8 mouse cellular contexts compared by ENCODE assay signal in genomic region chr17:69416163-69416562, GRCm38 (mm10). TPM values are rescaled to one million over a fixed set of nuclear protein-coding genes. Genes with fewer than 3 reads are reported as not detected.
DNase-seq lines count a peak whose midpoint lies in the region; ATAC-seq and TF ChIP-seq lines count a peak whose summit lies in the region.

No protein-coding gene starts in this region.

- H3K27me3 ChIP-seq in kidney, embryonic 14.5 days (ENCODE audit: control insufficient read depth, insufficient read depth, low read length): no peaks in the 10 kb centered on the region
- H3K27me3 ChIP-seq in midbrain, postnatal 0 days (ENCODE audit: insufficient read depth, low read length): no peaks in the 10 kb centered on the region

- TF ChIP-seq POLR2A in bone marrow macrophage, adult 2 months (IDR thresholded peaks at IDR 0.05; ENCODE audit: borderline replicate concordance, low read depth, low read length): no peak

- H3K36me3 ChIP-seq in kidney, embryonic 14.5 days (ENCODE audit: control insufficient read depth, insufficient read depth, low read length): no peaks in the 10 kb centered on the region
- no peaks in the 10 kb centered on the region for H3K36me3 ChIP-seq in midbrain, postnatal 0 days (ENCODE audit: insufficient read depth, low read length)

- no peak for DNase-seq in kidney, adult 9 months
- DNase-seq in midbrain, postnatal 0 days (ENCODE audit: low spot score): no peak
- no peak for DNase-seq in embryo, embryonic 10 days (ENCODE audit: low spot score)
- no peak for DNase-seq in adrenal gland, postnatal 36 days
- DNase-seq in adipocyte (ENCODE audit: low spot score): no peak

- peak overlapping the region; percentile 54 for H3K4me2 ChIP-seq in kidney, embryonic 14.5 days (replicated peaks; ENCODE audit: low read depth, low read length)
- peak overlapping the region; percentile 52 for H3K4me2 ChIP-seq in midbrain, postnatal 0 days (ENCODE audit: low read depth, low read length, poor library complexity, severe bottlenecking)

- no peak for ATAC-seq in kidney, embryonic 14.5 days (ENCODE audit: low FRiP score, low TSS enrichment)
- peak; percentile 31 for ATAC-seq in inflammation-experienced regulatory T-cells, adult 6 months
- no peak for ATAC-seq in midbrain, postnatal 0 days (ENCODE audit: low FRiP score)

- H3K27ac ChIP-seq in kidney, embryonic 14.5 days (ENCODE audit: low read depth, low read length): no peak overlapping the region
- 0 out of 2 replicates have a peak overlapping the region, but pooled peaks have one; percentile 92 for H3K27ac ChIP-seq in bone marrow macrophage, adult 2 months (ENCODE audit: insufficient read depth, low read depth, low read length)
- H3K27ac ChIP-seq in midbrain, postnatal 0 days (ENCODE audit: low read depth, low read length): no peak overlapping the region

- peak overlapping the region; percentile 61 for H3K4me3 ChIP-seq in kidney, embryonic 14.5 days (ENCODE audit: low read length)
- peak overlapping the region; percentile 90 for H3K4me3 ChIP-seq in bone marrow macrophage, adult 2 months (ENCODE audit: insufficient read depth, low read length)
- H3K4me3 ChIP-seq in midbrain, postnatal 0 days (ENCODE audit: low read depth, low read length): peak overlapping the region; percentile 72; the same call in 1 of the 2 replicates

- no peak for TF ChIP-seq CTCF in bone marrow macrophage, adult 2 months (IDR thresholded peaks at IDR 0.05; ENCODE audit: low read depth, low read length)
- TF ChIP-seq CTCF in midbrain, postnatal 0 days (IDR thresholded peaks at IDR 0.05): no peak

- H3K4me1 ChIP-seq in kidney, embryonic 14.5 days (ENCODE audit: control insufficient read depth, insufficient read depth, low read length): no peaks in the 10 kb centered on the region
- peaks cover 7% of the 10 kb centered on the region for H3K4me1 ChIP-seq in bone marrow macrophage, adult 2 months (ENCODE audit: control insufficient read depth, insufficient read depth, low read length)
- H3K4me1 ChIP-seq in midbrain, postnatal 0 days (ENCODE audit: insufficient read depth, low read length): no peaks in the 10 kb centered on the region

- H3K9me3 ChIP-seq in kidney, embryonic 14.5 days (ENCODE audit: control insufficient read depth, low read length): no peaks in the 10 kb centered on the region
- no peaks in the 10 kb centered on the region for H3K9me3 ChIP-seq in midbrain, postnatal 0 days (ENCODE audit: low read length)

- peak overlapping the region; percentile 80; the same call in 1 of the 2 replicates for H3K9ac ChIP-seq in kidney, embryonic 14.5 days (ENCODE audit: low read depth, low read length)
- no peak overlapping the region for H3K9ac ChIP-seq in midbrain, postnatal 0 days (replicated peaks; ENCODE audit: low read length, poor library complexity, severe bottlenecking)

RNA-seq across cellular contexts. Expression of gene Akain1, which starts 23.0 kb away (rescaled TPM):
- not detected in 2 replicates for polyA plus RNA-seq in kidney, embryonic 14.5 days (2014; fragmentation: Nextera tagmentation; extraction: Ambion mirVana)
- not detected in 2 replicates for polyA plus RNA-seq in bone marrow macrophage, adult 2 months (2012; ENCODE audit: insufficient read depth, insufficient read length, missing spikeins)
- polyA plus RNA-seq in inflammation-experienced regulatory T-cells, adult 6 months (2017; shearing (Covaris generic)): not detected
- total RNA-seq in midbrain, postnatal 0 days (2014; rRNA removed): 0.28 and 0.55 TPM in 2 replicates
- polyA plus RNA-seq in midbrain, postnatal 0 days (2015; fragmentation: Nextera tagmentation; extraction: Ambion mirVana): 0.53 TPM in 2 replicates
- total RNA-seq in adrenal gland, postnatal 36 days (2021): not detected

RNA-seq across cellular contexts. Expression of gene Zbtb14, which starts 33.3 kb away (rescaled TPM):
- 13.9 and 25.6 TPM in 2 replicates for polyA plus RNA-seq in kidney, embryonic 14.5 days (2014; fragmentation: Nextera tagmentation; extraction: Ambion mirVana)
- 12.7 and 14.1 TPM in 2 replicates for polyA plus RNA-seq in bone marrow macrophage, adult 2 months (2012; ENCODE audit: insufficient read depth, insufficient read length, missing spikeins)
- polyA plus RNA-seq in inflammation-experienced regulatory T-cells, adult 6 months (2017; shearing (Covaris generic)): 10 to 100 TPM; 14.7 to 19.7 (median 18.6) TPM
- 23.7 and 30.9 TPM in 2 replicates for total RNA-seq in midbrain, postnatal 0 days (2014; rRNA removed)
- 21.4 and 22.1 TPM in 2 replicates for polyA plus RNA-seq in midbrain, postnatal 0 days (2015; fragmentation: Nextera tagmentation; extraction: Ambion mirVana)
- 10 to 100 TPM; 14.5 to 17.4 TPM for total RNA-seq in adrenal gland, postnatal 36 days (2021)
